Mouse (Mus musculus): ENCODE measurements around the gene Zmiz1. TPM values are rescaled to one million over a fixed set of nuclear protein-coding genes. Genes with fewer than 3 reads are reported as not detected.
A peak's percentile ranks its signal among the peaks of the same experiment; 100 is the strongest.

Zmiz1 gene
- total RNA-seq, 2 experiments from 2014 or later = 24.3 to 27.2 TPM

DNA sequence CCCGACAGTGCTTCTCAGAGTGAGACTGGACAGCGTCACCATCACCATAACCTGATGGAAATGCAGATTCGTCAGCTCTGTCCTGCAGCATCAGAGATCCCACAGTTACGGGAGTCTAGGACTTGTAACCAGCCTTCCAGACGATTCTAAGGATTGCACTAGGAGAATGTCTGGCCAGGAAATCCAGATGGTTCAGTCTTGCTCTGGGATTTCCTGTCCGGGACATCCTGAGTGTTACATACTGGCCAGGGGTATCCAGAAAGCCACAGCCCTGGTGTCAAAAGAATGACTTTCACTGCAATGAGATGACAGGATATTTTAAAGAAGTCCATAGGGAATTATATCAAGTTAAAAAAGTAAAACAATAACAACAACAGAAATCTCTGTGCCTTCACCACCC is 165.7 kb downstream of the Zmiz1 start:
- no peak for DNase-seq
- intact Hi-C loops (cut with DNase I) = no loop called here

DNA sequence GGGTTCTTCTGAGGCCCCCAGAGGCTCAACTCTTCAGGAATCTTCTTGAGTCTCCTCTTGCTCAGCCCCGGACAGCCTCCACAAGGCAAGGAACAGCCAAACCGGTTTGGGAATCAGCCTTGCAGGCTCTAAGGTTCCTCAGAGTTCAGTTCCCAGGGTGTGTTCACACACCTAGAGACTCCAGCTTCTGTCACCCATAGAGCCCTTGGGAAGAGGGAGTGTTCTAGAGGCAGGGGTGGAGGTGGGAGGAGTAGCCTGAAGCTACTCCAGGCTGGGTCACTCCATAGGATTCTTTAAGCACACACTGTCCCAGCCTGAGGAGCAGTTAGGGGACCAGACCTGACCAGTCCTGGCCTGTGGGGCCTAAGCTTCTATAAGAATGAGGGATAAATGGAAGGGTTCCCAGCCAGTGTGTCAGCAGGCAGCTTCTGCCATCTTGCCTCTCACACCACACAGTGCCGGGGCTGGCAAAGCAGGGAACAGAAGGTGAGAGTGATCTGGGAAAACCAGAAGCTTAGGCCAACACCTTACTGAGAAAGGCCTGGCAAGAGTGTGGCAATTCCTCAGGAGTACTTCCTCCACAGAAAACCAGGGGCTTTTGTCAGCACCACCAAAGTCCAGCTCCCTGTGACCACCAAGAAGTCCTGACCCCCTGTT is 168.7 kb downstream of the Zmiz1 start:
- DNase-seq = no peak
- intact Hi-C loops (cut with DNase I) = no loop called here

DNA sequence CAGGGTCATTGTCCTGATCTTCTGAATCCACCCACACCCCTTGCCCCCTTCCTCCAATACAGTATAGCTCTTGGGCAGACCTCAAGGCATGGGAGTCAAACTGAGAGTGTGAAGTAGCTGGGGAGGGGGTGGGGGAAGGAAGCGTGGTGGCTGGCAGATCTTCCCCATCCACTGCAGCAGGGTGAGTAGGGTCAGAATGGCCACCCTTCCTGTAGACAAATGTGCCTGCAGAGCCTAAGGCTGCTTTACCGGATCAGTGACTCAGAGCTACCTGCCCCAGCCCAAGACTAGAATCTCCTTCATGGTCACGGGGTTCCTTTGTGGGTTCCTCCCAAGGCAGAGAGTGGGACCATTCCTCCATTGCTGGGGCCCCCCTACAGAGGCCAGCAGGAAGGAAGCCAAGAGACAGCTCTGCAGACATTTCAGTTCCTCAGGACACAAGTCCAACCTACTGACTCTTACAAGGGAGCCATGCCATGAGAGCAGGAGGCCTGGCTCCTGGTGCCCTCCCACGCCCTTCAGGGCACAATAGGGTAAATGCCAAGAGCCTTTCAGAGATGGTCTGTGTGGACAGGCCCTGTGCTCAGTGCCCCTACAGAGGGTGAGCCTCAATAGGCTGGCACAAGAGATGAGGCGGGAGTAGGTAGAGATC is 169.6 kb downstream of the Zmiz1 start:
- intact Hi-C loops (cut with DNase I) = no loop called here

DNA sequence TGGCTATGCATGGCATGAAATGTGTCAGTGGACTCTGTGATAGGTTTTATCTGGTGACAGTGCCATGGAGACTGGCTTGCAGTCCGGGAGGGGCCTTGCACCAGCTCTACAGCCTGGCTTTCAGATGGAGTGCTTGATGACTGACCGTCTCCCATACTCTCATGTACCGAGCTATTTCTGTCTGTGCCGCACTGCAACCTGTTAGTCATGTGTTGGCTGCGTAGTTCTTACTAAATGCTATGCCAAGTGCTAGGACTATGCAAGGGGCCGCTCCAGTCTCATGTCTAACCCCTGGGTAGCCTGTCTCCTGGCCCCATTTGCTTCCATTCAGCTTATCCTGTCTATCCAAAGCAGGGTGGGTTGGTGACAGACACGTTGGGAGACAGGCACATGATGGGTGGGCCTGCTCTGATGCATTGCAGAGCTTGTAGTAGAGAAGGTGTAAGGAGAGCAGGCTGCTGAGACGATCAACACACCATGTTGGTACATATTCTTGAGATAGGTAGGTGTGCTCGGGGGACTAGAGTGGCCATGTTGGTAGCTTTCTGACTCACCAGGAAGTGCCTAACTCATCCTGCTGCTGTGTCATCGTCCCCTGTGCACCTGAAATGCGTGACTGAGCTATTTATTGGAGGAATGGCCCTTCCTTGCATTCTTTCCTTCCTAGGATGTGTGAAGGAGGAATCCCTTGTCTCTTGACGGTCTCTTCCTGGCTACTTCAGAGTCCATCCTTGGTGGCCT is 171.1 kb downstream of the Zmiz1 start:
- DNase-seq = no peak
- intact Hi-C loops (cut with DNase I) = no loop called here

More for the DNA sequence above, 169.6 kb downstream of the Zmiz1 start:
- DNase-seq = no peak

DNA sequence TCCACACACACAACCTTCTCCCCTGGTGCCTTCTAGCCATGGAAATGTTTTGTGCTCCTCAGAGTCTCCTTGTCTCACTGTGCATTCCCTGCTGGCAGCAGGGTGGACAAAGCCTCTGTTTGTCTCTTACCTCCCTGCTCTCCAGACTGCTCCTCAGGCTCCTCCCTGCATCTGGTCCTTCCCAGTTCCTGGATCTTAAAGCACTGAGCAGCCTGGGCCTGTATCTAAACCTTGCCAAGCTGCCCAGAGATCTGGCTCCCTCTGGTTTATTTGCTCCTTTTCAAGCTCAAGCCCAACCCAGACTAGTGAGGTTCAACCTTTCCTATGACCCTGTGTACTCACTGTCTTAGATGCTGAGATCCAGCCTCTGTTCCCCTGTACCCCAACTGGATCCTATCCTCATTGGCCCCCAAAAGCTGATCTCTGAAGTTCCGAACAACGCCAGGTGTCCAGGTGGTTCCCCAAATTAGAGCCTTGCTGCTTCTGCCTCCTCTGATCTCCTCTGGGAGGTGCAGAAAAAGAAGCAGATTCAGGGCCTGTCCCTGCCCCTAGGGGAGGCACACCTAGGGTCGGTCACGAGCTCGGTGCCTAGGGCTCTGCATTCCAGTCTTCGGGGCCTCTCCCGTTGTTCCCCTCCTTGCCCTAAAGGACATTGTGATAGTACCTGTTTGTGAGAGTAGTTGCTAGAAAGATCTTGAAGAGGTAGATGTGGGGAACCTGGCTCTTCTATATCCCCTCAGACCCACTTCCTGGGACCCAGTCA is 171.8 kb downstream of the Zmiz1 start:
- intact Hi-C loops (cut with DNase I) = no loop called here
- DNase-seq = no peak

DNA sequence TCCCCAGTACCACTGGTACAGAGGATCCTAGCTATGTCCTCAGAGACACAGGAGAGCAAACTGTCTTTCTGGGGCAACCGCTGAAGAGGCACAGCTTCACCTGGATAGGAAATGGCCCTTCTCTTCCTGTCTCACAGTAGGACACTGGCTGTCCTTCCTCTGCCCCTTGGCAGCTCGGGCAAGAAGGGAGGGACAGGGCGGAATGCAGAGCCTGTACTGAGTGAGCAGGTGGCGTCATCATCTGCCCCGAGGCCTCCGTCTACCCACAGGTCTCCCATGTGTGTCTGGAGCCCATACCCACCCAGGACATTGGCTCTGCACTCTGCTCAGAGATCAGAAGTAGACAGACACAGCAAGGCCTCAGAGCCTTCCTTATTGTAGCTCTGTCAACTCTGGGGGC is 172.5 kb downstream of the Zmiz1 start:
- no peak for DNase-seq
- intact Hi-C loops (cut with DNase I) = no loop called here

DNA sequence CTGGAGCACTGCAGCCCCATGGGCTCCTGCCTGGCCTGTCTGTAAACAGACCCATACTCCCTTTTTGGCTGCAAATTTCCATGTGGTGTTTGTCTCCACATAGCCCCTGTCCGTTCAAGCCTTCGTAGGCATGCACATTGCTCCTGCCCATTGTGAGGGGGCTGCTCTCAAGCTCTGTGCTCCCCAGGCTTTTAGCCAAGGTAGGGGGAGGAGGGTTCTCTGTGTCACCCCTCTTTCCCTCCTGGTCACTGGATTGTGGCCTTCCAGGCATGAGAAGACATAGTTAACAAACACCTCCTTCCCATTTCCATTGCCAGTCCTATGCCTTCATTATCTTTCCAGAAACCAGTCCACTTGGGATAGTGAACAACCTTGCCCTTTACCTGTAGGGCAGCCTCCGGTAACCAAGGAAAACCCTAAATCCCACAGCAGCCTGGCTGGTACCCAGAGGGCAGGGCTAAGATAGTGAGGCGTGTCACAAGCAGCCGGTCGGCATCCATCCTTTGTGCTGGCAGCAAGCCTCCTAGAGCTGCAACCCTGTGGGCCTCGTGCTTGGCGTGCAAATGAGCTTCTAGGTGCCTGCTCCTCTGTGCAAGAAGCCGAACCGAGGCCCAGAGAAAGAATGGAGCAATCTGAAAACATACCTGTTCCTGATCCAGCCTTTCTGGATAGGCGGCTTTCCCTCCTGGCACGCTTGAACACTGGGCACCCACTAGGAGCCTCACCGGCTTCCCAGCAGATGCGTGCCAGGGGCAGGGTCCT is 174.7 kb downstream of the Zmiz1 start:
- DNase-seq = no peak
- intact Hi-C loops (cut with DNase I) = no loop called here

DNA sequence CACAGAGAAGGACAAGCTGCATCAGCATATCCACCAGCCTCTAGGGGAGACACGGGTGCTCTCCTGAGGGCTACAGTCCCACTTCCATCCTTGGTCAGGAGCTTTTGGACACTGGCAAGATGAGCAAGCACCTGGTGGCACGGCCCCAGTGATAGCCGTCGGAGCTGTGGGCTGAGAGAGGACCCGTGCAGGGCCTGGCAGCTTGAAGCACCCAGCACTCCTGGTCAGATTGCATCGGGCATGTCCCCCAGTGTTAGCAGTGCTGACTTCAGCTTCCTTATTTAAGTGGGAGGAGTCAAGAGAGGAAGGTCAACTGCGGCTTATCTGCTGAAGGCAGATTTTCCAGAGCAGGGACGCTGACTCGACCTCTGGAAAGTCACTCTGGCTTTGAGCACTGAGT is 175.3 kb downstream of the Zmiz1 start:
- no peak for DNase-seq
- intact Hi-C loops (cut with DNase I) = no loop called here

DNA sequence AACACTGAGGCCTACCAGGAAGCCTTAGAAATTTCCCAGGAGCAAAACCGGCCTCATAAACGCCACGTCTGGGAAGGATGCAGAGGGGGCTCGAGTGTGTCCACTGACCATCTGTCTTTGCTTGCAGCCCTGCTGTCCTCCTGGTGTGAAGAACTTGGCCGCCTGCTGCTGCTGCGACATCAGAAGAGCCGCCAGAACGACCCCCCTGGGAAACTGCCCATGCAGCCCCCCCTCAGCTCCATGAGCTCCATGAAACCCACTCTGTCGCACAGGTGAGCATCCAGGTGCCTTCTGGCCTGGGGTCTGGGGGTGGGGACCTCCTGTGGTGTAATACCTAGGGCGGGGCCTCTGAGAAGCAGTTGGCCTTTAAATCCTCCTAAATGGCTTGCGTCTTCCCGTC is 176.8 kb downstream of the Zmiz1 start:
- intact Hi-C loops (cut with DNase I) = no loop called here
- DNase-seq = no peak

DNA sequence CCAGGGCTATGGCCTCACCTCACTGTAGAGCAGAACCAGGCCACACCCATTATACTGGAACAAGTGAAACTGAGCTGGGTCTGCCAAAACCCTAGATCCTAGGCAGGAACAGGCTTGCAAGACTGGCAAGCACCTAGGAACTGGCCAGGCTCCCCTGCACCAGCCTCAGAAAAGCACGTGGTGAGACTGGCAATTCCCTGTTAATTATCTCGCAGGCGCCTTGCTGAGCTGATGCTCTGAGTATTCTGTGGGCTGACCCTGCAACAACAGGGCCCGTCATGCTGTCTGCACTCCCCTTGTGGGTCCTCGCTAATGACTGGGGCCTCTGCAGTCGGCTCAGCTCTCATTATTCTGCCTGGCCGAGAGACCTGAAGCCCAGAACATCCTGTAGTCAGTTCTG is 177.3 kb downstream of the Zmiz1 start:
- DNase-seq = no peak
- intact Hi-C loops (cut with DNase I) = no loop called here

DNA sequence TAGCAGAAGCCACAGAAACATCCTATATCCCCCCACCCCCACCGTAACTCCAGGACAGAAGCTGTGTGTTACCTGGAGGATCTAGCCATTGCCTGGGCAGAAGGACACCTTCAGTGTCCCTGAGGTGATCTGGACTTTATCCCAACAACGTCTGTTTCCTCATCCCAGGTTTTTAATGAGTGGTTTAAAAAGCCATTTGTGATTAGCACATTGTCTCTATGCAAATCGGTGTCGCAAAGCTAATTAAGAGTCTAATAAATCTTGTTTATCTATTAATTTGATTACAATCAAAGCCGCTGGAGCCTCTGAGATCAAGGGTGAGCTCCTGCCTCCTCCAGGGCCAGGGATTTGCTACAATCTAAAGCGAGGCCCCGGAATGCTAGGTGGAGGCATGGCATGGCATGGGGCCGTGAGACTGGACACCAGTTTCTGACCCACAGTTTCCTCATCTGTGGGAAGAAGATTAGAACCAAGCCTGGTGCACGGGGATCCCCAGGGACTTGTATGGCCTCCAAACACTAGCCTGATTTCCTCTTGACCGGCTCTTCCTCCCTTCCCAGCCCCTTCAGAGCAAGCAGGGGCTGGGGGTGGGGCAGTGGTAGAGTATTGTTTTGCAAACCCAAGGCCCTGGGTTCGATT is 180.3 kb downstream of the Zmiz1 start:
- intact Hi-C loops (cut with DNase I) = no loop called here
- no peak for DNase-seq

DNA sequence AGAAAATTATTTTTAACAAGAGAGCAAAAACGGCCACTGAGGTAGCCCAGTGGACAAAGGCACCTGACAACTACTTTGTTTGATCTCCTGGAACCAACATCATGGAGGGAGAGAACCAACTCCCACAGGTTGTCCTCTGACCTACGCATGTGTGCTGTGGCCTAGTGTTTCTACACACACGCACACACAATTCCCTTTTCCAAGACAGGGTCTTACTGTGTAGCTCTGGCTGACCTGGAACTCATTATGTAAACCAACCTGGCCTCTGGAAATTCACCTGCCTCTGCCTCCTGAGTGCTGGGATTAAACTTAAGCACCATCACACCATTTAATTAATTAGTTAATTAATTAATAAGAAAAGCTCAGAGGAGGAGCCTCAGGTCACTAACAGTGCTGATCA is 181.0 kb downstream of the Zmiz1 start:
- intact Hi-C loops (cut with DNase I) = no loop called here
- no peak for DNase-seq

DNA sequence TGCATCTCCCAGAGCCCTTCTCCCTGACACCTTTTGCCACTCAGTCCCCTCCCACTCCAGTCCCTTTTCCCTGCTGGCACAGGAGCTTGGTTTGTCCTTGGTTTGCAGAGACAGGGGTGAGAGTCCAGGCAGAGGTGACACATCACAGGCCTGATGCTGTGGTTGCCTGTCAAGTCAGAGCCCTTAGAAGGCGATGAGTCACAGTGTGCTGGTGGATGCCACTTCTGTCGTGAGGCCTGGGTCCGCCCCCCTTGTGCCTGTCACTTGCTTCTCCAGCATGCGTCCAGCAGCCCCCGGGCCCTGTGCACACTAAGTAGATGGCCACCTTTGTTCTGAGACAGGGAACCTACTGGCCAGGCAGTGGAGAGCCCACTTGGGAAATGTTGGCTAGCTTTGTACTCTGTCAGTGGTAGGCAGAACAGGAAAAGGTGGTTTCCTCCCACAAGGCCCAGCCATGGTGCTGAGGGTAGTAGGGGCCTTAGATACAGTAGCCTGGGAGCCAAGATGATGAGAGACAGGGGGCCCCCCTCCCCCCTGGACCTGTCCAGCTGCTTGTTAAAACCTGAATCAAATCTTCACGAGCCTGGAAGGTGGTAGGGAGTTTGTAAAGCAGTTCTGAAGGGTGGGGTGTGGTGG is 181.6 kb downstream of the Zmiz1 start:
- no peak for DNase-seq
- intact Hi-C loops (cut with DNase I) = no loop called here

DNA sequence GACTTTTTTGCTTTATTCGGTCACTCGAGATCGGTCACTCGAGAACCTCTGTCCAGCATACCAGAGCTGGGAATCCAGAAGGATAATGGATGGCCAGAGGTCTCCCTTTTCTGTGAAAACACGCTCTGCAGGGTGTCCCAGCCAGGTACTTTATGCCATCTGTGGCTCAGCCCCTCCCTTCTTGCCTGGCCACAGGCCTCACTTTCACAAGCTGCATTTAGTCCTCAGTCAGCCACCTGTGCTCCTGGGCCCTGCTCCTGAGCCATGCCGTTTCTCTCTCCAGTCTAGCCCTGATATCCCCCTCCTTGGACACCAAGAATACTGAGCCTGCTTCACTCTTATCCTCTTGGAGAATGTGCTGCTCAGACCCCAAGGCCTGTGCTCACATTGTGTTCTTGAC is 182.1 kb downstream of the Zmiz1 start:
- DNase-seq = no peak
- intact Hi-C loops (cut with DNase I) = no loop called here

DNA sequence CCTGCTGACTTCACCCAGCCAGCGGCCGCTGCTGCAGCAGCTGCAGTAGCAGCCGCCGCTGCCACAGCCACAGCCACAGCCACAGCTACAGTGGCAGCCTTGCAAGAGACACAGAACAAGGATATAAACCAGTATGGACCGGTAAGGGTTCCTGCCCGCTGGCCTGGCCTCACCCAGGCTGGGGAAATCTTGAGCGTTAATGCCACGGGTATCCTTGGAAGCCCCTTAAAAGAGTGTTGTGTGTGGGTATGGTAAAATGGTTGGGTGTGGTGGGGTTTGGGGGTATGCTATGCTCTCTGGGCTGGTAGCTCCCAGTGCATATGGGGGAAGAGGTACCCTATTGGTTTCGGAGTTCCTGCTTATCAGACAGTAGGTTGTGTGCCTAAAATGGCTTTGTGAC is 186.7 kb downstream of the Zmiz1 start:
- intact Hi-C loops (cut with DNase I) = loop anchor here (5.0 kb wide), 2 partner anchors 57 to 157 kb away; no protein-coding TSS in a partner anchor
- DNase-seq = no peak

DNA sequence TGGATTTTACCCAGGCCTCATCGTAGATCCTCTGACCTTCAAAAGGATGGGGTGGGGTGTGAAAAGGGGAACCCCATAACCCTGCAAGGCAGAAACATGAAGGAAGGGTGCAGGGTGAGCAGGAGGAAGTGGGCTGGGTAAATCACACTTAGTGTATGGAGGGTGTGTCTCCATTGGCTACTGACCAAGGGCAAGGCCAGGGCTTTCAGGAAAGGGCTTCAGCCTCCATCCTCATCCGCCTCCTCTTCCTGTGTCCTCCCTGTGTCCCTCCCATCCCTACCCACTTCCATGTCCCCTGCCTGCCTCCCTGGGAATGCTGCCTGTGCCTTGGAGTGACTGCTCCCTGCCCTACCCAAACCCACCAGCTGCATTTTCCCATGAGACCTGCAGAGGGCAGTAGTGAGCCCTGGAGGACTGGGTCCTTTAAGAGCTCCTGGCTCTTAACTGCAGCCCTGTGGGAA is 187.2 kb downstream of the Zmiz1 start:
- peak; percentile 35 to 40 for DNase-seq
- intact Hi-C loops (cut with DNase I) = loop anchor here (5.0 kb wide), 2 partner anchors 56 to 156 kb away; no protein-coding TSS in a partner anchor

DNA sequence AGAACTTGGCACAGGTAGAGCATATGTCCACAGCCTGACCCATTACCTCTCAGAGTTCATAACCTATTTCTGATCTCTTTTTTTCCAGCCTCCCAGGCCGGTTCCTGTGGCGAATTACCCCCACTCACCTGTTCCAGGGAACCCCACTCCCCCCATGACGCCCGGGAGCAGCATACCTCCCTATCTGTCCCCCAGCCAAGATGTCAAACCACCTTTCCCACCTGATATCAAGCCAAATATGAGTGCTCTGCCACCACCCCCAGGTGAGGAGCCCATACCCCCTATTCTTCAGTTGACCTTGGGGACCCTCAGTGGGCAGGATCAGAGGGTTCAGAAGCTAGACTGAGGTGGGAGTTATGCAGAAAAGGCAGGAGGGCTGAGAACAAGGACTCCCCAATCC is 192.1 kb downstream of the Zmiz1 start:
- intact Hi-C loops (cut with DNase I) = no loop called here
- DNase-seq = no peak

DNA sequence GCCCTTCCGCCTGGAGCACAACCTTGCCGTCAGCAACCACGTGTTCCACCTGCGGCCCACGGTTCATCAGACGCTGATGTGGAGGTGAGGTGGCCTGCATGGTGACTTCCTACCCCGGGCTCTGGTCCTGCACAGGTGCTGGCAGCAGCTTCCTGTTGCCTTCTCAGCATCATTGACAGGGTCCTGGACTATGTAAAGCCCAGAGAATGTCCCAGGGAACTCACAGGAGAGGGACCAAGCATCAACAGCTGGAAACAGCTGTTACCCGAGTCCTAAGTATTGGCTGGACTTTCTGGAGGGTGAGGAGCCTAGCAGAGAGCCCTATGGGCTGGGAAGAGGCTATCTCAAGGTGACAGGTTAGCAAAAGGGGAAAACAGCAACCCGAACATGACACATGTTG is 192.9 kb downstream of the Zmiz1 start:
- no peak for DNase-seq
- intact Hi-C loops (cut with DNase I) = no loop called here
